Mouse (Mus musculus): ENCODE data around the gene Slc22a1. TPM values are rescaled to one million over a fixed set of nuclear protein-coding genes. Genes with fewer than 3 reads are reported as not detected.
A peak's percentile ranks its signal among the peaks of the same experiment; 100 is the strongest.

Gene Slc22a1
- total and polyA plus RNA-seq, 2 experiments from 2014 or later: not detected

- ATAC-seq (ENCODE audit: low FRiP score): no peak
- no peak for DNase-seq (ENCODE audit: low spot score)
- 93% methylated on average over 7 of the region's 7 CpGs for WGBS
Observed at GRCm38 (mm10) chr17:12691899-12692298, 16.3 kb upstream of the Slc22a1 start.

GRCm38 (mm10) chr17:12689537-12689936 is 13.9 kb upstream of the Slc22a1 start:
- 68% methylated on average over 3 of the region's 3 CpGs for WGBS
- no peaks in the 10 kb centered on the region for H3K27me3 ChIP-seq (ENCODE audit: insufficient read depth, low read length)

More at GRCm38 (mm10) chr17:12691899-12692298, 16.3 kb upstream of the Slc22a1 start:
- no peak overlapping the region for H3K27ac ChIP-seq (ENCODE audit: low read depth, low read length)
- no peak for TF ChIP-seq CTCF (IDR thresholded peaks at IDR 0.05)
- H3K9ac ChIP-seq (replicated peaks; ENCODE audit: low read length, poor library complexity, severe bottlenecking): no peak overlapping the region
- no peak overlapping the region for H3K4me3 ChIP-seq (ENCODE audit: low read depth, low read length)
- H3K4me1 ChIP-seq (ENCODE audit: insufficient read depth, low read length): no peaks in the 10 kb centered on the region
- H3K4me2 ChIP-seq (ENCODE audit: low read depth, low read length, poor library complexity, severe bottlenecking): no peak overlapping the region
- H3K36me3 ChIP-seq (ENCODE audit: insufficient read depth, low read length): peaks cover 88% of the 10 kb centered on the region
- no peaks in the 10 kb centered on the region for H3K27me3 ChIP-seq (ENCODE audit: insufficient read depth, low read length)
- H3K9me3 ChIP-seq (ENCODE audit: low read length): no peaks in the 10 kb centered on the region

GRCm38 (mm10) chr17:12688427-12689110 is 12.9 kb upstream of the Slc22a1 start:
- Histone ChIP-seq H3K4me3 (ENCODE audit: low read depth, low read length) (no peak overlapping the region), H3K4me2 (ENCODE audit: low read depth, low read length, poor library complexity, severe bottlenecking) (no peak overlapping the region), H3K9me3 (ENCODE audit: low read length) (no peaks in the 10 kb centered on the region), H3K9ac (replicated peaks; ENCODE audit: low read length, poor library complexity, severe bottlenecking) (no peak overlapping the region), H3K27ac (ENCODE audit: low read depth, low read length) (no peak overlapping the region), H3K4me1 (ENCODE audit: insufficient read depth, low read length) (no peaks in the 10 kb centered on the region), H3K27me3 (ENCODE audit: insufficient read depth, low read length) (no peaks in the 10 kb centered on the region), H3K36me3 (ENCODE audit: insufficient read depth, low read length) (peaks cover 89% of the 10 kb centered on the region)
- no peak for TF ChIP-seq CTCF (IDR thresholded peaks at IDR 0.05)
- ATAC-seq (ENCODE audit: low FRiP score): peak; percentile 34; the same call in 1 of the 2 replicates
- DNase-seq (ENCODE audit: low spot score): peak; percentile 77
- 88% methylated on average over 20 of the region's 20 CpGs for WGBS

More at GRCm38 (mm10) chr17:12689537-12689936, 13.9 kb upstream of the Slc22a1 start:
- Histone ChIP-seq H3K4me1 (ENCODE audit: insufficient read depth, low read length) (no peaks in the 10 kb centered on the region), H3K4me2 (ENCODE audit: low read depth, low read length, poor library complexity, severe bottlenecking) (no peak overlapping the region), H3K9me3 (ENCODE audit: low read length) (no peaks in the 10 kb centered on the region), H3K4me3 (ENCODE audit: low read depth, low read length) (no peak overlapping the region), H3K36me3 (ENCODE audit: insufficient read depth, low read length) (peaks cover 89% of the 10 kb centered on the region), H3K9ac (replicated peaks; ENCODE audit: low read length, poor library complexity, severe bottlenecking) (no peak overlapping the region), H3K27ac (ENCODE audit: low read depth, low read length) (no peak overlapping the region; the same call in 1 of the 2 replicates)
- TF ChIP-seq CTCF (IDR thresholded peaks at IDR 0.05): peak; percentile 75
- ATAC-seq (ENCODE audit: low FRiP score) (0 out of 2 replicates have a peak, but pooled peaks have one; percentile 22), DNase-seq (ENCODE audit: low spot score) (peak; percentile 55)

GRCm38 (mm10) chr17:12684928-12685624 is 9.4 kb upstream of the Slc22a1 start:
- H3K36me3 ChIP-seq (ENCODE audit: insufficient read depth, low read length): peaks cover 63% of the 10 kb centered on the region
- no peak overlapping the region for H3K4me2 ChIP-seq (ENCODE audit: low read depth, low read length, poor library complexity, severe bottlenecking)
- no peak for TF ChIP-seq CTCF (IDR thresholded peaks at IDR 0.05)
- ATAC-seq (ENCODE audit: low FRiP score) (no peak), DNase-seq (ENCODE audit: low spot score) (no peak)
- H3K4me3 ChIP-seq (ENCODE audit: low read depth, low read length): no peak overlapping the region
- no peaks in the 10 kb centered on the region for H3K9me3 ChIP-seq (ENCODE audit: low read length)
- no peak overlapping the region for H3K9ac ChIP-seq (replicated peaks; ENCODE audit: low read length, poor library complexity, severe bottlenecking)
- WGBS: 89% methylated on average over 7 of the region's 7 CpGs
- no peaks in the 10 kb centered on the region for H3K27me3 ChIP-seq (ENCODE audit: insufficient read depth, low read length)
- no peaks in the 10 kb centered on the region for H3K4me1 ChIP-seq (ENCODE audit: insufficient read depth, low read length)
- no peak overlapping the region for H3K27ac ChIP-seq (ENCODE audit: low read depth, low read length)

- H3K27me3 ChIP-seq (ENCODE audit: insufficient read depth, low read length): no peaks in the 10 kb centered on the region
- H3K4me2 ChIP-seq (ENCODE audit: low read depth, low read length, poor library complexity, severe bottlenecking): no peak overlapping the region
- WGBS: 77% methylated on average over 4 of the region's 4 CpGs
- no peaks in the 10 kb centered on the region for H3K9me3 ChIP-seq (ENCODE audit: low read length)
- no peak for DNase-seq (ENCODE audit: low spot score)
- no peak overlapping the region for H3K27ac ChIP-seq (ENCODE audit: low read depth, low read length)
- no peaks in the 10 kb centered on the region for H3K4me1 ChIP-seq (ENCODE audit: insufficient read depth, low read length)
- no peak for ATAC-seq (ENCODE audit: low FRiP score)
- peaks cover 58% of the 10 kb centered on the region for H3K36me3 ChIP-seq (ENCODE audit: insufficient read depth, low read length)
- no peak for TF ChIP-seq CTCF (IDR thresholded peaks at IDR 0.05)
- H3K4me3 ChIP-seq (ENCODE audit: low read depth, low read length): no peak overlapping the region
- H3K9ac ChIP-seq (replicated peaks; ENCODE audit: low read length, poor library complexity, severe bottlenecking): no peak overlapping the region
Observed at GRCm38 (mm10) chr17:12684412-12684811, 8.8 kb upstream of the Slc22a1 start.

- no peak for DNase-seq (ENCODE audit: low spot score)
- no peak overlapping the region for H3K9ac ChIP-seq (replicated peaks; ENCODE audit: low read length, poor library complexity, severe bottlenecking)
- no peak for TF ChIP-seq CTCF (IDR thresholded peaks at IDR 0.05)
- no peaks in the 10 kb centered on the region for H3K4me1 ChIP-seq (ENCODE audit: insufficient read depth, low read length)
- peaks cover 54% of the 10 kb centered on the region for H3K36me3 ChIP-seq (ENCODE audit: insufficient read depth, low read length)
- no peak overlapping the region for H3K27ac ChIP-seq (ENCODE audit: low read depth, low read length)
- 97% methylated on average over 13 of the region's 13 CpGs for WGBS
- H3K9me3 ChIP-seq (ENCODE audit: low read length): no peaks in the 10 kb centered on the region
- H3K4me2 ChIP-seq (ENCODE audit: low read depth, low read length, poor library complexity, severe bottlenecking): no peak overlapping the region
- no peaks in the 10 kb centered on the region for H3K27me3 ChIP-seq (ENCODE audit: insufficient read depth, low read length)
- H3K4me3 ChIP-seq (ENCODE audit: low read depth, low read length): no peak overlapping the region
- no peak for ATAC-seq (ENCODE audit: low FRiP score)
Observed at GRCm38 (mm10) chr17:12683582-12683981, 8.0 kb upstream of the Slc22a1 start.

Measured in midbrain, postnatal 0 days (tissue).